Mouse (Mus musculus) B cell, adult 67 days (primary cell): Measurements from ENCODE around the gene Kcnj10. TPM values are rescaled to one million over a fixed set of nuclear protein-coding genes. Genes with fewer than 3 reads are reported as not detected.

ENCODE experiments used
- total RNA-seq, 2 experiments: library from RNA; stranded (reverse); gene quantifications; 4 replicates each; pipeline ENCODE4 v1.2.4; 2023

Gene Kcnj10
- total RNA-seq: under 1 TPM; 0.21 to 0.96 TPM

GRCm38 (mm10) chr1:172340729-172341321 lies at the start of gene Kcnj10:
Gene Kcnj10, plus strand, starts transcription at chr1:172341210.

GRCm38 (mm10) chr1:172297611-172298537 lies 43.1 kb upstream of the Kcnj10 start, which contains the start of gene Atp1a2:
Gene Atp1a2, minus strand, starts transcription at chr1:172298064.

GRCm38 (mm10) chr1:172329131-172329530 lies 11.9 kb upstream of the Kcnj10 start, which contains the start of gene Kcnj9:
Gene Kcnj9, minus strand, starts transcription at chr1:172329318.

DNA sequence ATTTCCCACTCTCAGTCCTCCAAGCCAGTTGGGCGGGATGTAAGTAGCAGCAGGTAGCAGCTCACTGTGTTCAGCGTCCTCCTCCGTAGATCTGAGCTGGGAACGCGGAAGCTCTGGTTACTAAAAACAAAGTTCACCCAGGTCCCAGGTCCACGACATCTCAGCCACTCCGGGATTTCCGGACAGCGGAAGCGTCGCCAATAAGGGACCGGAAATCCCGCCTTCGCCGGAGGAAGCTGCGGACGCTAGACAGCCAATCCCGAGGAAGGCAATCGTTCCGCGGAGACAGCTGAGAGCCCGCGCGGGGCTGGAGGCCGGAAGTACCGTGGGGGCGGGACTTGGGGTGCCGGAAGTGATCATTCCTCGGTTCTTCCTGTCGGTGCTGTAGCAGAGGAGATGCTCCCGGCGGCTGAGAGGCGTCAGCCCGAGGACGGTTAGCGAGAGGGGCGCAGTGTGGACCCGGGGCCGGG lies 35.2 kb downstream of the Kcnj10 start, which contains the start of gene Pigm:
Pigm (plus strand) TSS at position 349 of the 470 bp plus-strand sequence.

Other genes with a start within 250 kb of the Kcnj10 start
- 10 to 100 TPM; 55.2 to 59.4 TPM for gene Pex19, start 214.5 kb upstream of the Kcnj10 start, total RNA-seq
- 100 to 1,000 TPM; 118 to 123 TPM for gene Dcaf8, start 193.1 kb upstream of the Kcnj10 start, total RNA-seq
- gene Pea15a, start 134.4 kb upstream of the Kcnj10 start, total RNA-seq: 10 to 100 TPM; 22.0 to 22.5 TPM
- gene Casq1, start 121.3 kb upstream of the Kcnj10 start, total RNA-seq: not detected
- not detected for gene Atp1a4, start 82.8 kb upstream of the Kcnj10 start, total RNA-seq
- 10 to 100 TPM; 25.3 to 31.9 TPM for gene Igsf8, start 79.6 kb upstream of the Kcnj10 start, total RNA-seq
- gene Atp1a2, start 43.1 kb upstream of the Kcnj10 start, total RNA-seq: not detected
- not detected for gene Kcnj9, start 11.9 kb upstream of the Kcnj10 start, total RNA-seq
- gene Pigm, start 35.3 kb downstream of the Kcnj10 start, total RNA-seq: 10 to 100 TPM; 30.8 to 34.7 TPM
- gene Slamf9, start 134.1 kb downstream of the Kcnj10 start, total RNA-seq: 1 to 10 TPM; 2.1 to 4.4 TPM
- gene Igsf9, start 140.6 kb downstream of the Kcnj10 start, total RNA-seq: 10 to 100 TPM; 10.7 to 11.0 TPM
- 100 to 1,000 TPM; 108 to 129 TPM for gene Tagln2, start 158.8 kb downstream of the Kcnj10 start, total RNA-seq
- 1 to 10 TPM; 1.2 to 1.6 TPM for gene Cfap45, start 179.6 kb downstream of the Kcnj10 start, total RNA-seq
- gene Vsig8, start 214.7 kb downstream of the Kcnj10 start, total RNA-seq: not detected
- gene Slamf8, start 249.4 kb downstream of the Kcnj10 start, total RNA-seq: not detected